Mouse (Mus musculus) CH12.LX (cell line): ENCODE measurements at regions not wholly inside any gene's neighbourhood (a gene's known extent, or its start where the extent isn't known, plus 50 kb on each side); places are given as distances from the start of the nearest gene placed in this dataset.

Source experiments
- DNase-seq: peaks from one replicate; pipeline ENCODE4 v3.0.0-alpha.2; 2013; ENCODE audit errors: extremely low read depth
- H3K27ac ChIP-seq: 2 replicates; pipeline ENCODE4 v1.5.1; 2012; ENCODE audit warnings: low read depth, mild to moderate bottlenecking, control low read depth, moderate library complexity; ENCODE audit not compliant: insufficient read depth
- H3K27me3 ChIP-seq: replicated peaks from 2 replicates; pipeline ENCODE3; 2012; ENCODE audit warnings: inconsistent platforms
- H3K36me3 ChIP-seq, 2 experiments: replicated peaks in 1 of 2; 2 replicates each; pipeline versions ENCODE3 to v1.6.1; 2012; ENCODE audit warnings: inconsistent platforms in 1 of 2, low read length in 1 of 2, mild to moderate bottlenecking in 1 of 2, mixed read lengths in 1 of 2, moderate library complexity in 1 of 2; ENCODE audit not compliant: control insufficient read depth in 1 of 2, insufficient read depth in 1 of 2
- H3K4me1 ChIP-seq, 2 experiments: 2 replicates each; pipeline ENCODE4 v1.6.1; 2012; ENCODE audit warnings: inconsistent platforms in 1 of 2, moderate library complexity in 1 of 2; ENCODE audit not compliant: insufficient read depth in 2 of 2, control insufficient read depth in 1 of 2
- H3K4me2 ChIP-seq: 2 replicates; pipeline ENCODE4 v1.6.1; 2012; ENCODE audit warnings: low read depth, mild to moderate bottlenecking, control low read depth; ENCODE audit not compliant: poor library complexity, insufficient read depth, severe bottlenecking
- H3K4me3 ChIP-seq, 3 experiments: fragments of 150-350 bp in 1 of 3; sonication (generic) in 1 of 3; replicated peaks in 1 of 3; 2 replicates each; pipeline versions ENCODE3 to v1.5.1; 2011 to 2012; ENCODE audit warnings: low read depth in 2 of 3, low read length in 2 of 3, mild to moderate bottlenecking in 2 of 3, moderate library complexity in 2 of 3, control low read depth in 1 of 3, improper control_type of control experiment in 1 of 3, inconsistent platforms in 1 of 3, mixed read lengths in 1 of 3; ENCODE audit not compliant: poor library complexity in 1 of 3
- H3K79me2 ChIP-seq: replicated peaks from 2 replicates; pipeline ENCODE4 v1.6.1; 2012; ENCODE audit warnings: mild to moderate bottlenecking, moderate library complexity; ENCODE audit not compliant: control insufficient read depth, poor library complexity, insufficient read depth, severe bottlenecking; ENCODE audit errors: extremely low read depth
- H3K9ac ChIP-seq: 2 replicates; pipeline ENCODE4 v1.6.1; 2012; ENCODE audit warnings: low read depth, mild to moderate bottlenecking, control low read depth, moderate library complexity; ENCODE audit not compliant: insufficient read depth
- H3K9me3 ChIP-seq: replicated peaks from 2 replicates; pipeline ENCODE3; 2012; ENCODE audit warnings: low read length, inconsistent platforms, mixed read lengths
- BHLHE40 ChIP-seq: IDR thresholded peaks from 2 replicates; pipeline ENCODE4 v1.6.1; 2011; ENCODE audit warnings: mild to moderate bottlenecking, low read depth, low read length, improper control_type of control experiment
- E2F4 ChIP-seq: IDR thresholded peaks from 2 replicates; pipeline ENCODE4 v1.6.1; 2011; ENCODE audit warnings: low read depth, low read length, improper control_type of control experiment; ENCODE audit not compliant: insufficient replicate concordance
- EP300 ChIP-seq: IDR thresholded peaks from 2 replicates; pipeline ENCODE4 v1.6.1; 2011; ENCODE audit warnings: low read length, improper control_type of control experiment
- GABPA ChIP-seq: IDR thresholded peaks from 2 replicates; pipeline ENCODE4 v1.6.1; 2012; ENCODE audit warnings: low read depth, low read length, improper control_type of control experiment, inconsistent platforms; ENCODE audit not compliant: insufficient replicate concordance
- IRF4 ChIP-seq: IDR thresholded peaks from 2 replicates; pipeline ENCODE4 v1.6.1; 2014; ENCODE audit warnings: low read depth, mild to moderate bottlenecking, inconsistent platforms, low read length, improper control_type of control experiment
- JUN ChIP-seq: IDR thresholded peaks from 2 replicates; pipeline ENCODE4 v1.6.1; 2011; ENCODE audit warnings: low read depth, mild to moderate bottlenecking, low read length, improper control_type of control experiment, moderate library complexity; ENCODE audit not compliant: insufficient read depth
- JUND ChIP-seq: conservative IDR thresholded peaks from 2 replicates; pipeline ENCODE4 v1.6.1; 2011; ENCODE audit warnings: low read depth, low read length, improper control_type of control experiment
- KAT2A ChIP-seq: IDR thresholded peaks from 2 replicates; pipeline ENCODE4 v1.6.1; 2012; ENCODE audit warnings: low read length, improper control_type of control experiment, inconsistent platforms; ENCODE audit not compliant: insufficient replicate concordance
- MAFK ChIP-seq: IDR thresholded peaks from 2 replicates; pipeline ENCODE4 v1.6.1; 2011; ENCODE audit warnings: low read length, improper control_type of control experiment; ENCODE audit not compliant: insufficient replicate concordance
- MAX ChIP-seq: IDR thresholded peaks from 2 replicates; pipeline ENCODE4 v1.6.1; 2011; ENCODE audit warnings: low read length, improper control_type of control experiment
- MAZ ChIP-seq: IDR thresholded peaks from 2 replicates; pipeline ENCODE4 v1.6.1; 2012; ENCODE audit warnings: low read depth, mild to moderate bottlenecking, inconsistent platforms, low read length, improper control_type of control experiment, moderate library complexity
- MEF2A ChIP-seq: IDR thresholded peaks from 2 replicates; pipeline ENCODE4 v1.6.1; 2014; ENCODE audit warnings: low read depth, mild to moderate bottlenecking, inconsistent platforms, low read length, improper control_type of control experiment, borderline replicate concordance
- MYC ChIP-seq: IDR thresholded peaks from 2 replicates; pipeline ENCODE4 v1.6.1; 2011; ENCODE audit warnings: low read depth, mild to moderate bottlenecking, improper control_type of control experiment, low read length
- NELFE ChIP-seq: IDR thresholded peaks from 2 replicates; pipeline ENCODE4 v1.6.1; 2011; ENCODE audit warnings: low read depth, low read length, improper control_type of control experiment
- PAX5 ChIP-seq: IDR thresholded peaks from 2 replicates; pipeline ENCODE4 v1.6.1; 2012; ENCODE audit warnings: low read length, inconsistent platforms, mixed read lengths
- RAD21 ChIP-seq: IDR thresholded peaks from 2 replicates; pipeline ENCODE4 v1.6.1; 2011; ENCODE audit warnings: low read depth, mild to moderate bottlenecking, low read length, improper control_type of control experiment, moderate library complexity
- SIN3A ChIP-seq: IDR thresholded peaks from 2 replicates; pipeline ENCODE4 v1.6.1; 2012; ENCODE audit warnings: low read length, improper control_type of control experiment, inconsistent platforms
- SMC3 ChIP-seq: IDR thresholded peaks from 2 replicates; pipeline ENCODE4 v1.6.1; 2011; ENCODE audit warnings: low read depth, low read length, improper control_type of control experiment
- TBP ChIP-seq: conservative IDR thresholded peaks from 2 replicates; pipeline ENCODE4 v1.6.1; 2011; ENCODE audit warnings: low read depth, low read length, improper control_type of control experiment
- TCF12 ChIP-seq: IDR thresholded peaks from 2 replicates; pipeline ENCODE4 v1.6.1; 2014; ENCODE audit warnings: low read depth, mild to moderate bottlenecking, inconsistent platforms, low read length, improper control_type of control experiment
- USF1 ChIP-seq: IDR thresholded peaks from 2 replicates; pipeline ENCODE4 v1.6.1; 2014; ENCODE audit warnings: low read depth, mild to moderate bottlenecking, inconsistent platforms, low read length, improper control_type of control experiment
- ZC3H11A ChIP-seq: IDR thresholded peaks from 2 replicates; pipeline ENCODE4 v1.6.1; 2012; ENCODE audit warnings: low read depth, mild to moderate bottlenecking, inconsistent platforms, low read length, improper control_type of control experiment
- dilution Hi-C: fragments of 300-500 bp; cut with MboI; formaldehyde crosslinking; loops from 2 replicates; pipeline ENCODE4 v1.14.3; 2020; ENCODE audit warnings: low sequenced_read_pairs; ENCODE audit not compliant: extremely low pct_unique_long_range_greater_than_20kb, extremely low pct_ligation_motif_present
- in situ Hi-C: fragments of 300-500 bp; cut with MboI; formaldehyde crosslinking; loops from 3 replicates; pipeline ENCODE4 v1.14.3; 2019; ENCODE audit warnings: low sequenced_read_pairs, low pct_ligation_motif_present, low pct_unique_long_range_greater_than_20kb, mixed read lengths

DNA sequence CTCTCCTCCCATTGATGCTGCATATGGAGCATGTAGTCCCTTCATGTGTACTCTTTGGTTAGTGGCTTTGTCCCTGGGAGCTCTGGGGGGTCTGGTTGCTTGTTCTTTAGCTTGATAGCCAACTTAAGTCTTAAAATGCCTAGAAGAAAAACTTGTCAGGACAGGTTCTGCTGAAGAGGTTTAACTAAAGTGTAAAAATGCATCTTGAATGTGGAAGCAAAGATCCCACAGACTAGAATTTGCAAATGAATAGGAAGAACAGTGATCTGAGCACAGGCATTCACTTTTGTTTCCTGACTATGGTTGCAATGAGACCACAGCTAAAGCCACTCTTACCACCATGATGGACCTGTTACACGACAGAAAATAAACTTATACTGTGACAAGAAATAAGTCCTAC, 320.1 kb upstream of the Fam174a start:
- Histone ChIP-seq H3K79me2 (no peaks in the 10 kb centered on the region), H3K4me2 (no peak overlapping the region), H3K4me3 (no peak overlapping the region), H3K9ac (no peak overlapping the region), H3K27ac (no peak overlapping the region), H3K4me1 (no peaks in the 10 kb centered on the region), H3K36me3 (no peaks in the 10 kb centered on the region), H3K9me3 (no peaks in the 10 kb centered on the region), H3K27me3 (no peaks in the 10 kb centered on the region)
- dilution Hi-C loops (no loop called here), in situ Hi-C loops (no loop called here)
- TF ChIP-seq EP300 (no peak), RAD21 (no peak), MEF2A (no peak), E2F4 (no peak), SIN3A (no peak), MAFK (no peak)
- no peak for DNase-seq

- Histone ChIP-seq H3K9me3 (no peaks in the 10 kb centered on the region), H3K4me1 (no peaks in the 10 kb centered on the region), H3K36me3 (no peaks in the 10 kb centered on the region), H3K79me2 (no peaks in the 10 kb centered on the region), H3K27ac (no peak overlapping the region), H3K4me3 (no peak overlapping the region), H3K27me3 (no peaks in the 10 kb centered on the region), H3K4me2 (no peak overlapping the region), H3K9ac (no peak overlapping the region)
- in situ Hi-C loops (no loop called here), dilution Hi-C loops (no loop called here)
- TF ChIP-seq GABPA (no peak), MAFK (no peak), KAT2A (no peak), SMC3 (no peak), MAX (no peak), USF1 (no peak), IRF4 (no peak), TCF12 (no peak), MAZ (no peak), ZC3H11A (no peak), PAX5 (no peak), NELFE (no peak), TBP (no peak), MYC (no peak), MEF2A (no peak), JUN (no peak), BHLHE40 (no peak), JUND (no peak)
- DNase-seq: no peak
Measured at GRCm38 (mm10) chr1:95003900-95004299, 309.5 kb upstream of the Fam174a start.
